Mouse (Mus musculus) heart, postnatal 36 days (tissue): ENCODE measurements at regions not wholly inside any gene's neighbourhood (a gene's known extent, or its start where the extent isn't known, plus 50 kb on each side); places are given as distances from the start of the nearest gene placed in this dataset.
"Not testable (repeated sequence)": the region's sequence is repeated elsewhere in the genome, so short reads cannot be mapped to it uniquely, and the experiment has no call there.

ENCODE experiments used
- DNase-seq, 2 experiments: peaks; one replicate each; pipeline ENCODE4 v3.0.0; 2021 to 2022
- intact Hi-C: fragments of 180-260 bp; cut with DNase I; formaldehyde crosslinking; loops from one replicate; pipeline ENCODE4 v1.15.1; 2025

- intact Hi-C loops, result no loop called here
- no peak for DNase-seq
Measured at GRCm38 (mm10) chr14:36155757-36156156, 61.0 kb downstream of the 4930474N05Rik start.

- intact Hi-C loops, result no loop called here
- DNase-seq, result no peak
Measured at GRCm38 (mm10) chr14:36156175-36156574, 61.5 kb downstream of the 4930474N05Rik start.

- DNase-seq, result no peak
- intact Hi-C loops, result no loop called here
Measured at GRCm38 (mm10) chr14:36183701-36184100, 89.0 kb downstream of the 4930474N05Rik start.

- intact Hi-C loops, result no loop called here
- no peak for DNase-seq
Measured at GRCm38 (mm10) chr14:36196517-36196916, 101.8 kb downstream of the 4930474N05Rik start.

GRCm38 (mm10) chr14:36198396-36198795 is 103.7 kb downstream of the 4930474N05Rik start:
- intact Hi-C loops, result no loop called here

GRCm38 (mm10) chr14:36203855-36204254 is 109.1 kb downstream of the 4930474N05Rik start:
- intact Hi-C loops, result no loop called here
- DNase-seq, result no peak

More at GRCm38 (mm10) chr14:36198396-36198795, 103.7 kb downstream of the 4930474N05Rik start:
- DNase-seq, result no peak

- DNase-seq, result no peak
- intact Hi-C loops, result loop anchor here (5.0 kb wide), 1 partner anchor 1401 kb away; no protein-coding TSS in a partner anchor
Measured at GRCm38 (mm10) chr14:36212830-36213229, 118.1 kb downstream of the 4930474N05Rik start.

- intact Hi-C loops, result no loop called here
- no peak for DNase-seq
Measured at GRCm38 (mm10) chr14:36245849-36246248, 151.1 kb downstream of the 4930474N05Rik start.

- intact Hi-C loops, result no loop called here
- DNase-seq, result no peak
Measured at GRCm38 (mm10) chr14:36262126-36262525, 167.4 kb downstream of the 4930474N05Rik start.

GRCm38 (mm10) chr14:36283825-36284414 is 189.2 kb downstream of the 4930474N05Rik start:
- intact Hi-C loops, result no loop called here
- no peak for DNase-seq

- no peak for DNase-seq
Measured at GRCm38 (mm10) chr14:36288697-36289286, 194.1 kb downstream of the 4930474N05Rik start.

GRCm38 (mm10) chr14:36310324-36310723 is 215.6 kb downstream of the 4930474N05Rik start:
- intact Hi-C loops, result no loop called here
- no peak for DNase-seq

More at GRCm38 (mm10) chr14:36288697-36289286, 194.1 kb downstream of the 4930474N05Rik start:
- intact Hi-C loops, result no loop called here

- DNase-seq, intact Hi-C loops: not testable (repeated sequence)
Measured at GRCm38 (mm10) chr14:36314673-36315072, 220.0 kb downstream of the 4930474N05Rik start.

- intact Hi-C loops, result no loop called here
Measured at GRCm38 (mm10) chr14:36316418-36317111, 221.8 kb downstream of the 4930474N05Rik start.

GRCm38 (mm10) chr14:36328258-36328891 is 233.7 kb downstream of the 4930474N05Rik start:
- no peak for DNase-seq
- intact Hi-C loops, result no loop called here

More at GRCm38 (mm10) chr14:36316418-36317111, 221.8 kb downstream of the 4930474N05Rik start:
- DNase-seq, result no peak

- intact Hi-C loops, result no loop called here
- DNase-seq, result no peak
Measured at GRCm38 (mm10) chr14:36340832-36341231, 246.1 kb downstream of the 4930474N05Rik start.
